Mouse (Mus musculus) thymus, postnatal 14 days (tissue): ENCODE data around the gene Osgep.
"Not testable (repeated sequence)": the region's sequence is repeated elsewhere in the genome, so short reads cannot be mapped to it uniquely, and the experiment has no call there.

ENCODE experiments used
- DNase-seq: peaks from one replicate; pipeline ENCODE4 v3.0.0; 2021

The Osgep gene

GRCm38 (mm10) chr14:50930754-50931492 is 6.2 kb upstream of the Osgep start, which contains the start of the genes Pip4p1 and Pnp:
Gene Pip4p1, minus strand, starts transcription at chr14:50930856.
Gene Pnp, plus strand, starts transcription at chr14:50931082.
- peak; percentile 99 for DNase-seq

- peak; percentile 84 for DNase-seq
Measured at GRCm38 (mm10) chr14:50930377-50930753, 5.7 kb upstream of the Osgep start.

GRCm38 (mm10) chr14:50929951-50930350 is 5.3 kb upstream of the Osgep start:
- no peak for DNase-seq

GRCm38 (mm10) chr14:50927366-50927765 is 2.7 kb upstream of the Osgep start:
- no peak for DNase-seq

GRCm38 (mm10) chr14:50925111-50925920 is 623 bp upstream of the Osgep start:
- DNase-seq, result no peak

GRCm38 (mm10) chr14:50923437-50923836 is 1.3 kb downstream of the Osgep start:
- not testable (repeated sequence) for DNase-seq

- no peak for DNase-seq
Measured at GRCm38 (mm10) chr14:50911356-50911755, 13.3 kb downstream of the Osgep start.

- no peak for DNase-seq
Measured at GRCm38 (mm10) chr14:50908126-50908525, 16.6 kb downstream of the Osgep start.

- DNase-seq, result not testable (repeated sequence)
Measured at GRCm38 (mm10) chr14:50905327-50905726, 19.4 kb downstream of the Osgep start.

- no peak for DNase-seq
Measured at GRCm38 (mm10) chr14:50904828-50905129, 19.9 kb downstream of the Osgep start.

- DNase-seq, result no peak
Measured at GRCm38 (mm10) chr14:50903973-50904827, 20.5 kb downstream of the Osgep start.

GRCm38 (mm10) chr14:50897992-50898391 is 26.7 kb downstream of the Osgep start:
- DNase-seq, result not testable (repeated sequence)

- no peak for DNase-seq
Measured at GRCm38 (mm10) chr14:50897374-50897765, 27.3 kb downstream of the Osgep start, which contains the start of gene Klhl33. Gene Klhl33, minus strand, starts transcription at chr14:50897507.

- DNase-seq, result no peak
Measured at GRCm38 (mm10) chr14:50896747-50897373, 27.8 kb downstream of the Osgep start.

- DNase-seq, result no peak
Measured at GRCm38 (mm10) chr14:50895985-50896746, 28.5 kb downstream of the Osgep start.

- DNase-seq, result no peak
Measured at GRCm38 (mm10) chr14:50895407-50895806, 29.3 kb downstream of the Osgep start.

- no peak for DNase-seq
Measured at GRCm38 (mm10) chr14:50892541-50893459, 31.9 kb downstream of the Osgep start.

GRCm38 (mm10) chr14:50892091-50892490 is 32.6 kb downstream of the Osgep start:
- no peak for DNase-seq

GRCm38 (mm10) chr14:50891621-50892020 is 33.1 kb downstream of the Osgep start:
- no peak for DNase-seq

- DNase-seq, result no peak
Measured at GRCm38 (mm10) chr14:50876236-50876950, 48.3 kb downstream of the Osgep start.
